Mouse (Mus musculus) MEL (cell line): ENCODE measurements at regions not wholly inside any gene's neighbourhood (a gene's known extent, or its start where the extent isn't known, plus 50 kb on each side); places are given as distances from the start of the nearest gene placed in this dataset.

Experiments
- CTCF ChIP-seq, 3 experiments: IDR thresholded peaks in 2 of 3; conservative IDR thresholded peaks in 1 of 3; 2 replicates each; pipeline ENCODE4 v1.5.1; 2011 to 2012; ENCODE audit warnings: low read length in 3 of 3, low read depth in 2 of 3, mild to moderate bottlenecking in 2 of 3, improper control_type of control experiment in 1 of 3, inconsistent platforms in 1 of 3, mixed read lengths in 1 of 3, moderate library complexity in 1 of 3; ENCODE audit not compliant: control insufficient read depth in 1 of 3, insufficient read depth in 1 of 3, poor library complexity in 1 of 3, severe bottlenecking in 1 of 3
- EP300 ChIP-seq, 2 experiments: IDR thresholded peaks; 2 replicates each; pipeline ENCODE4 v1.6.1; 2011; ENCODE audit warnings: improper control_type of control experiment in 2 of 2, low read length in 2 of 2, low read depth in 1 of 2, mild to moderate bottlenecking in 1 of 2
- MAX ChIP-seq: IDR thresholded peaks from 2 replicates; pipeline ENCODE4 v1.6.1; 2011; ENCODE audit warnings: low read length, improper control_type of control experiment
- POLR2A ChIP-seq, 2 experiments: IDR thresholded peaks; 2 replicates each; pipeline ENCODE4 v1.6.1; 2011 to 2012; ENCODE audit warnings: low read length in 2 of 2, mild to moderate bottlenecking in 2 of 2, control low read depth in 1 of 2, improper control_type of control experiment in 1 of 2, low read depth in 1 of 2, moderate library complexity in 1 of 2; ENCODE audit not compliant: control insufficient read depth in 1 of 2, insufficient read depth in 1 of 2, poor library complexity in 1 of 2
- TAL1 ChIP-seq: IDR thresholded peaks from 2 replicates; pipeline ENCODE4 v1.6.1; 2012; ENCODE audit warnings: mild to moderate bottlenecking, inconsistent platforms, low read length, moderate library complexity, mixed read lengths
- TCF12 ChIP-seq: IDR thresholded peaks from 2 replicates; pipeline ENCODE4 v1.6.1; 2014; ENCODE audit warnings: low read depth, mild to moderate bottlenecking, inconsistent platforms, low read length, improper control_type of control experiment, moderate library complexity
- USF2 ChIP-seq, 2 experiments: IDR thresholded peaks; 2 replicates each; pipeline ENCODE4 v1.6.1; 2011 to 2012; ENCODE audit warnings: improper control_type of control experiment in 2 of 2, low read length in 2 of 2, borderline replicate concordance in 1 of 2, inconsistent platforms in 1 of 2, low read depth in 1 of 2, mild to moderate bottlenecking in 1 of 2; ENCODE audit not compliant: insufficient read depth in 1 of 2

GRCm38 (mm10) chr2:114384566-114384965, 183.3 kb upstream of the Zfp770 start:
- TF ChIP-seq POLR2A (IDR thresholded peaks at IDR 0.05; ENCODE audit: control insufficient read depth in 1 of 2, insufficient read depth in 1 of 2, low read depth in 1 of 2, low read length in 2 of 2, poor library complexity in 1 of 2) (no peak), CTCF (IDR thresholded peaks at IDR 0.05 in 2 of 3, conservative IDR thresholded peaks at IDR 0.05 in 1 of 3; ENCODE audit: control insufficient read depth in 1 of 3, insufficient read depth in 1 of 3, low read depth in 2 of 3, low read length in 3 of 3, poor library complexity in 1 of 3, severe bottlenecking in 1 of 3) (no peak), EP300 (IDR thresholded peaks at IDR 0.05; ENCODE audit: low read depth in 1 of 2, low read length in 2 of 2) (no peak), TAL1 (no peak), MAX (no peak), TCF12 (no peak), USF2 (IDR thresholded peaks at IDR 0.05; ENCODE audit: borderline replicate concordance in 1 of 2, insufficient read depth in 1 of 2, low read depth in 1 of 2, low read length in 2 of 2) (no peak)
